Mouse (Mus musculus) heart, adult 18-20 months (tissue): ENCODE measurements at regions not wholly inside any gene's neighbourhood (a gene's known extent, or its start where the extent isn't known, plus 50 kb on each side); places are given as distances from the start of the nearest gene placed in this dataset.

Experiments used
- DNase-seq, 2 experiments: peaks; one replicate each; pipeline ENCODE4 v3.0.0; 2021 to 2022; ENCODE audit warnings: mixed read lengths in 1 of 2

GRCm38 (mm10) chr4:150769043-150769442, 84.7 kb upstream of the Errfi1 start:
- DNase-seq: no peak

GRCm38 (mm10) chr4:150758467-150759237, 95.1 kb upstream of the Errfi1 start:
- no peak for DNase-seq

GRCm38 (mm10) chr4:150757815-150758426, 95.8 kb upstream of the Errfi1 start:
- DNase-seq: no peak

DNA sequence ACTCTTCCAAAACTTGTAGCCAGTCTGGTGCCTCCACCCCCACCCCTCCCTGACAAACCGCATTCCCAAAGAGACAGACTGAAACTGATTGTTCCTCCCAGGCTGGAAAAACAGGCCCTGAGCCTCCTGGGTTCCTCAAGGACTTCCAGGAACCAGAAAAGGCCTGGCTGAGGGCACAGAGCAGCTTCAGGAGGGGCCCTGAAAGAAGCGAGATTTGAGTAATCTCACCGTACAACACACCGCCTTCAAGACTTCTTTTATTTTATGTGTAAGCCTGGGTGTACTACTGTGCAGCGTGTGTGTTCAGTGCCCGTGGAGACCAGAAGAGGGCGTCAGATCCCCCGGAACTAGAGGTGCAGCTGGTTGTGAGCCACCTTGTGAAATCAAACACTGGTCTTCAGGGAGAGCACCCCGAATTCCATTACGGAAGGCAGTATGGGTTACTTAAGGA, 96.4 kb upstream of the Errfi1 start:
- no peak for DNase-seq

- peak in 1 of 2 experiments; percentile 38 for DNase-seq
Observed at GRCm38 (mm10) chr4:150755446-150755845, 98.3 kb upstream of the Errfi1 start.

DNA sequence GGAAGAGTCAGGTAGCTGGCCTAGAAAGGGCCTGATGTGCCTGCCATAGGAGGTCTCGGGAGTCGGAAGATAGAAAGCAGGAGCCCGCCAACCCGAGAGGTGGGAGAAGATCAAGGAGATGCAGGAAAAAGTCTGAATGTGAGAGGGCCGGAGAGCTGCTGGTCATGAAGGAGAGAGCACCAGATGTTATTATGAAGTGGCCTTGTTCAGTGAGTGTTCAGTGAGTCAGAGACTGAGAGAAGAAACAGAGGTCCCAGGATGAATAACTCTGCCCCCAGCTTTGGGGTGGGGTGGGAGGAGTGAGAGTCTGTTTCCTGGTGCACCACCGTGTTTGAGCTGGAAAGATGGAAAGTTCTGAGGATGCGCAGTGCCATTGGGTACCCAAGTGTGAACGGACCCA, 100.2 kb upstream of the Slc45a1 start:
- DNase-seq: no peak

- DNase-seq: no peak
Observed at GRCm38 (mm10) chr4:150750445-150751213, 98.7 kb upstream of the Slc45a1 start.

- DNase-seq: peak in 1 of 2 experiments; percentile 26
Observed at GRCm38 (mm10) chr4:150749066-150749465, 97.1 kb upstream of the Slc45a1 start.

DNA sequence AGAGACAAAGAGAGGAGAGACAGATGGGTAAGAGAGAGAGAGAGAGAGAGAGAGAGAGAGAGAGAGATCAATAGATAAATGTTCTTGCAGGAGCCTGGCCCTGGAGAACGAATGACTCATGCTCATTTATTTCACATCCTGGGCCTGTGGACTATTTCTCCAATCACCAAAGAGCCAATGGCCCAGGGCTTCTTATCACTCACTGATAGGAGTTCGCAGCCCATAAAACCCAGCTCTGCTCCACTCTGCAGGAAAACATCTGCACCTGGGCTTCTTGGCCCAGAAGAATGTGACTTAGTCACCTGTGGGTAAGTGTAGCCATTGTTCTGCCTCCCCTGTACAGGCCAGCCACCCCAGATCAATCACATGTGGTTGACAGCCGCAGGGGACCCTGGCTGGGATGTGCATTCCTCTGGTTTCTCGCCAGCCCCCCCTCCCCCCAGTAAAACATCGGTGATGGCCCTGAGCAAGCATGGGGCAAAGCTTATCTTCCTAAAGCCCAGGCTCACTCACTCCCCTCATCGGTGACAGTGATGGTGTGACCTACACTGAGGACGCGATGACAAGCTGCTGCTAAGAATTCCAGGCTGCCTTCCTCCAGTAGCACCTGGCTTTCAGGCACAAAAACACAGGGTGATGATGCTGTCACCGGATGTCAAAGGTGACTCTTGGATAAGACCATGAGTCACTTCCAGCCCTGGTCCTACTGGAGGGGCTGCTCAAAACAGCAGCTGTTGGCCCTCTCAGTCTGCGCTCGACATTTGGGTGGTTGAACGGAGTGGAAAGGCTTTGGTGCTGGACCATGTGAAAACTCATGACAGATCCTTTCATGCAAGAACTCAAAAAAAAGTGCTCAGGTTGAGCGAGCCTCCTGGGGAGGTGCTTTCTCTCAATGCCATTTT, 96.4 kb upstream of the Slc45a1 start:
- peak in 1 of 2 experiments; percentile 33 for DNase-seq

- peak in 1 of 2 experiments; percentile 40 for DNase-seq
Observed at GRCm38 (mm10) chr4:150746430-150746923, 94.5 kb upstream of the Slc45a1 start.

DNA sequence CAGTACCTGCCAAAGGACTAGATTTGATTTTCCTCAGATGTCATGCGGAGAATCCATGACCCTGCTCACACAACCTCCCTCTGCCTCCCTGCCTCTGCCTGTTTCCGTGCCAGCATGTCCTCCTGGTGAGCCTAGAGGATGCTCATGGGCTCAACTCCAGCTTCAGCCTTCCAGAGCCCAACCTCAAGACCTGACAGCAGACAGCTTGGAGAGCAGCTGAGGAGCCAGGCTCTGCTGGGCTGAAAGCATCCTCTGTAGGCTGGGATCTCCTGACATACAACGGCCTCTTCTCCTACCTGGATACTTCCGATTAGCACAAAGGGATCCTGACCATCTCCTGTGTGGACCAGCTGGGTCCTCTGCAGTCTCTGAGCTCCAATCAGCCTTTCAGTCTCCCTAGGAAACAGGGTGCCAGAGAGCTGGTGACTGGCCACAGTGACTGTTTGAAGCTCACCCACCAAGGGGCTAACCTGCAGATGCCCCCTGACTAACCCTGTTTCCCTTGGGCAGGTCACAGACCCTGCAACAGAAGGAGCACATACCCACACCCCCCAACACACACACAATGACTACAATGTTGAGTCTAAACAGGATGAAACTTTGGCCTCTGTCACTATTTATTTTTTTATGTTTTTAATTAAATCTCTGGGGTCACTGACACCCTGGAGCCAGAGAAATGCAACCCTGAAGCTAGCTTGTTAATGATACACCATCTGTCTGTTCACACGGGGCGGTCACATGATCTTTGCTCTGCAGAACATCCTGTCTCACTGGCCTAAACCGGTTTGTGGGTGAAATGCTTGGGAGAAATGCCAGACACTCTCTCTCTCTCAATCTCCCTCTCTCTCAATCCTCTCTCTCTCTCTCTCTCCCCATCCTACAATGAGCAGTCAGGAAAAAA, 93.8 kb upstream of the Slc45a1 start:
- DNase-seq: peak; percentile 60 to 71

- DNase-seq: no peak
Observed at GRCm38 (mm10) chr4:150743508-150743907, 91.5 kb upstream of the Slc45a1 start.

DNA sequence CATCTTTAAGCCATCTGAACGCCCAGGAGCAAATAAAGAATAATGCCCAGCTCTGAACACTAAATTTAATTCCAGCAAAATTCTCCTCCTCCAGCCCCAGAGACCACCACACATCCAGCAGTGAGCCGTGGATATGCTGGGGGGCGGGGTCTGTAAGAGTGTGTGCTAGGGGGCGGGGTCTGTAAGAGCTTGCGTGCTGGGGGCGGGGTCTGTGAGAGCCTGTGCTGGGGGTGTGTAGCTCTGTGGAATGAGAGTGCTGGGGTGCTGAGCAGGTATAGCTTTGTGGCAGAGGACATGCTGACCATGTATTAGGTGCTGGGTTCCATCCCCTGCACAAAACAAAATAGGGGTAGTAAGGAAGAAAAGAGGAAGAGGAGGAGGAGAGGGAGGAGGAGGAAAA, 91.1 kb upstream of the Slc45a1 start:
- DNase-seq: no peak

GRCm38 (mm10) chr4:150741810-150742209, 89.8 kb upstream of the Slc45a1 start:
- no peak for DNase-seq

DNA sequence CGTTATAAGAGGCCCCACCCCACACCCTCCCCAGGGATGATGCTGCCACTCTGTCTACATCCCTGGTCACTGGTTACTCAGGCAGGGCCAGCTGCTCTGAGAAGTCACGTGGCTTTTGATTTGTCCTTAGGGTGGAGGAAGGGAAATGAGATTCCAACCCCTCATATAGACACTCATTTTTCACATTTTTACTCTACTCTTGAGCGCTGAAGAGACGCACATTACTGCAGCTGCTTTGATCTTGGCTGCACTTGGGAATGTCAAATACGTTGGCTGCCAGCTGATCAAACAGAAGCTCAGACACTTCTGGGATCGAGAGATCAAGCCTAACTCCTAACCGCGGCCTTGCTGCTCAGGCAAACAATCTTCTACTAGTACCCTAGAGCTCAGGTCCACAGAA, 88.2 kb upstream of the Slc45a1 start:
- DNase-seq: no peak

DNA sequence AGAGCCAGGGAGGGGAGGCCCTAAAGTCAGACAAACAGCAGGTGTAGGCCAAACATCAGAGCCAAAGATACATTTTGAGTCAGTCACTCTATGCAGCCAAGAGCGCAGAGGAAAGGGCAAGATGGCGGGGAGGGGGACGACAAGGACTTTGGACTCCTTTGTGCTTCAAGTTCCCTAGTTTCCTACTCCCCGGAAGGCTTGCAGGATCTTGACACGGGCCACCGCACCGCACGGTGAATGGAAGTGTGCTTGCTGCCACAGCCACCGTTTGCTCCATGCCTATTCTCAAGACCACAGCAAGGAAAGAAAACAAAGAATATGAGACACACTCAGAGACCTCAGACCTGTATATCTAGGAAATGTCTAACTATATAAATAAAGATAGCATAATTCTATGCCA, 86.8 kb upstream of the Slc45a1 start:
- DNase-seq: no peak

DNA sequence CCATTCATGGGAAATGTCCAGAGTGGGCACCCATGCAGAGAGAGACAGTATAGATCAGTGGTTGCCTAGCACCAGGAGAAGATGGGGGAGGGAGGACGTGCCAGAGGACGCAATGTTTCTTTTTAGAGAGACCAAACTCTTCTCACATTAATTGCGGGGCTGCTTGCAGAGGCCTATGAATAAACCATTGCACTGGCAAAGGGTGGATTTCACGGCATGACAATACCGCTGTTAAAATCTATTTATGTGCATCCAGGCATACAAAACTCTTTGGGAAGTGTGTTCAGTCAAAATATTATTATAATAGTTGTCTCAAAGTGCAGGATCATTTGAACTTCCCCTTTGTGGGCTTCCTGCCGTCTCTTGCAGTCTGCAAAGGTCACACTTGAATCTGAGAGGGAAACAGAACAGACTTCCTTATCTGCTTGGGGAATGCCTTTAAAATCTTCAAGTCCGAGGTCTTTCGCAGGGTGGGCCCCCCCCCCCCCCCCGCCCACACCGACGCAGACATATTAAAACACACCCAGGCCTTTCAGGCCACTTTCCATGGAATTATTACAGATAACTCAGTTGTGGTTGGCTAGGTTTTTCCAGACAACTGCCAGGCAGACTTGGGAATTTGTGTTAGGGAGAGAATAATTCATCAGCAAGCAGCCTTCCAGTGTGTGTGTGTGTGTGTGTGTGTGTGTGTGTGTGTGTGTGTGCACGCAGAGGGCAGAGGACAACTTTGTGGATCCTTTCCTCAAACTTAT, 78.3 kb upstream of the Slc45a1 start:
- peak; percentile 78 to 83 for DNase-seq

DNA sequence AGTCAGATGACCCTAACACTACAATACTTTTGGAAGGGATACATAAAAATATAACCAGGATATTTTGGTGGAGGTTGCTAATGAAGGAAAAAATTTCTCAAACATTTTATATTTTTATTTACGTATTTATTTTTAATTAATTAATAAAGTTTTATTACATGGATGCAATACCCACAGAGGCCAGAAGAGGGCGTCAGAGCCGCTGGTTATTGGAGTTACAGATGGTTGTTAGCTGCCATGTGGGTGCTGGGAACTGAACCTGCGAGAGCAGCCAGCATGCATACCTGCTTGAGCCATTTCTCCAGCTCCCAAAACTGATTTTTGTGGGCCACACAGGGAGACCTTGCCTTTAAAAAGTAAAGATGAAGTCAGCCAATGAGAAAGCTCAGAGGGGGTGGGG, 74.6 kb upstream of the Slc45a1 start:
- DNase-seq: no peak

- DNase-seq: no peak
Observed at GRCm38 (mm10) chr4:150726136-150726480, 74.1 kb upstream of the Slc45a1 start.
